ENCODE assay signal across 29 mouse cellular contexts in genomic region chr6:10943545-10943944, GRCm38 (mm10).
"Had no signal": no experiment of that assay in that cellular context is flagged by ENCODE, and none has a peak within 500 bp of the region (broad histone marks: within the 10 kb centered on the region; RNA-seq: fewer than 3 reads in every experiment).

No protein-coding gene starts in this region.

- H3K4me1 ChIP-seq: embryonic facial prominence, embryonic 10.5 days; embryonic facial prominence, embryonic 12.5 days; embryonic facial prominence, embryonic 13.5 days; embryonic facial prominence, embryonic 15.5 days; forebrain, embryonic 10.5 days; forebrain, embryonic 12.5 days; forebrain, embryonic 13.5 days; forebrain, embryonic 15.5 days had no signal

- ATAC-seq: forebrain, embryonic 13.5 days; forebrain, embryonic 14.5 days; forebrain, embryonic 15.5 days; forebrain, embryonic 16.5 days; forebrain, postnatal 0 days had no signal

- H3K27ac ChIP-seq: embryonic facial prominence, embryonic 10.5 days; embryonic facial prominence, embryonic 12.5 days; embryonic facial prominence, embryonic 13.5 days; embryonic facial prominence, embryonic 15.5 days; forebrain, embryonic 10.5 days; forebrain, embryonic 12.5 days; forebrain, embryonic 13.5 days; forebrain, embryonic 15.5 days; gastrocnemius, adult 2 months; heart, adult 2 months had no signal

- H3K27me3 ChIP-seq: embryonic facial prominence, embryonic 12.5 days; embryonic facial prominence, embryonic 13.5 days; embryonic facial prominence, embryonic 15.5 days; forebrain, embryonic 12.5 days; forebrain, embryonic 13.5 days; forebrain, embryonic 15.5 days had no signal

- H3K4me3 ChIP-seq: embryonic facial prominence, embryonic 10.5 days; embryonic facial prominence, embryonic 12.5 days; embryonic facial prominence, embryonic 13.5 days; embryonic facial prominence, embryonic 15.5 days; erythroblast, embryonic 14.5 days; forebrain, embryonic 10.5 days; forebrain, embryonic 12.5 days; forebrain, embryonic 13.5 days; forebrain, embryonic 15.5 days; gastrocnemius, adult 2 months; heart, adult 2 months had no signal

- H3K36me3 ChIP-seq: embryonic facial prominence, embryonic 10.5 days; embryonic facial prominence, embryonic 12.5 days; embryonic facial prominence, embryonic 13.5 days; embryonic facial prominence, embryonic 15.5 days; forebrain, embryonic 10.5 days; forebrain, embryonic 12.5 days; forebrain, embryonic 15.5 days had no signal

- H3K9me3 ChIP-seq: embryonic facial prominence, embryonic 10.5 days; embryonic facial prominence, embryonic 12.5 days; embryonic facial prominence, embryonic 13.5 days; embryonic facial prominence, embryonic 15.5 days; forebrain, embryonic 10.5 days; forebrain, embryonic 12.5 days; forebrain, embryonic 13.5 days; forebrain, embryonic 15.5 days had no signal

- DNase-seq: cerebellum, adult 18-20 months; cerebellum, adult 2 months; cerebellum, adult 8-10 months; cerebellum, adult 9-10 months; cerebellum, adult 9-11 months; cerebellum, postnatal 10 days; cerebellum, postnatal 14 days; cerebellum, postnatal 25 days; cerebellum, postnatal 36 days; embryo, embryonic 11 days; forebrain, postnatal 0 days; gastrocnemius, adult 2 months; gastrocnemius, postnatal 10 days; gastrocnemius, postnatal 14 days; gastrocnemius, postnatal 25 days; gastrocnemius, postnatal 36 days; heart, adult 18-20 months; heart, adult 2 months had no signal

- H3K9ac ChIP-seq: embryonic facial prominence, embryonic 12.5 days; embryonic facial prominence, embryonic 13.5 days; embryonic facial prominence, embryonic 15.5 days; forebrain, embryonic 12.5 days; forebrain, embryonic 13.5 days; forebrain, embryonic 15.5 days; forebrain, postnatal 0 days had no signal

- H3K4me2 ChIP-seq: embryonic facial prominence, embryonic 12.5 days; embryonic facial prominence, embryonic 13.5 days; embryonic facial prominence, embryonic 15.5 days; forebrain, embryonic 12.5 days; forebrain, embryonic 13.5 days; forebrain, embryonic 15.5 days had no signal
